Comparison of ENCODE assay signal across 11 mouse cellular contexts in the genomic region with DNA sequence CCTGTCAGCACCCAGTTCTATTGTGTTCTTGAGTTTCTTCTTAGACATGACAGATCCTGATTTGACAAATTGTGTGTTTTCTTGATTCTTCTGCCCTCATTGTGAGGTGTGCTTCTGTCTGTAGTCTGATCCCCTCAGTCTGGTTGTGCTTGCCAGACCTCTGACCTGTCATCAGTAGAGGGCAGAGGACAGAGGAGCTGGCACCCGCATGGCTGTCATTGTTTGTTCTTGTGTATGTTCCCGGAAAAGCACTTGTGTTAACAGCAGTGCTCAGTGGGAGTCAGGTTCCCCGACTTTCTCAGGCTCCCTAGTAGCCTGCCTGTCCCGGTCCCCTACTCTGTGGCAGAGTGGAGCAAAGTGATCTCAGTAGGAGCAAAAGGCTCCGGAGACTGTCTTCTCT. TPM values are rescaled to one million over a fixed set of nuclear protein-coding genes. Genes with fewer than 3 reads are reported as not detected.
DNase-seq lines count a peak whose midpoint lies in the region; ATAC-seq and TF ChIP-seq lines count a peak whose summit lies in the region.
"Had no signal": no experiment of that assay in that cellular context is flagged by ENCODE, and none has a peak within 500 bp of the region (broad histone marks: within the 10 kb centered on the region; RNA-seq: fewer than 3 reads in every experiment).

No protein-coding gene starts in this region.

- ATAC-seq in liver, embryonic 13.5 days (ENCODE audit: low read depth), result peak; percentile 47

- no peak overlapping the region for H3K9ac ChIP-seq in liver, embryonic 13.5 days

- 0 out of 2 replicates have a peak, but pooled peaks cover 4% of the 10 kb centered on the region for H3K36me3 ChIP-seq in liver, embryonic 13.5 days
- H3K36me3 ChIP-seq in small intestine, adult 2 months (ENCODE audit: control insufficient read depth, insufficient read depth, low read length), result peaks cover 6% of the 10 kb centered on the region

- TF ChIP-seq CTCF in small intestine, adult 2 months (IDR thresholded peaks at IDR 0.05; ENCODE audit: extremely low read depth, insufficient read length, insufficient replicate concordance, low read depth, low read length), result no peak

- peak overlapping the region; percentile 27; the same call in 1 of the 2 replicates for H3K27ac ChIP-seq in liver, embryonic 13.5 days
- peak overlapping the region; percentile 17 for H3K27ac ChIP-seq in small intestine, adult 2 months (ENCODE audit: insufficient read depth, low read depth, low read length)

- H3K4me3 ChIP-seq in liver, embryonic 13.5 days (replicated peaks), result no peak overlapping the region
- H3K4me3 ChIP-seq in small intestine, adult 2 months (ENCODE audit: low read depth, low read length), result no peak overlapping the region

- H3K4me2 ChIP-seq in liver, embryonic 13.5 days, result no peak overlapping the region

- H3K4me1 ChIP-seq in liver, embryonic 13.5 days (replicated peaks), result peaks cover 24% of the 10 kb centered on the region
- H3K4me1 ChIP-seq in small intestine, adult 2 months (ENCODE audit: control insufficient read depth, insufficient read depth, insufficient read length, low read length), result peaks cover 30% of the 10 kb centered on the region

- H3K27me3 ChIP-seq in liver, embryonic 13.5 days, result no peaks in the 10 kb centered on the region
- H3K27me3 ChIP-seq in small intestine, adult 2 months (ENCODE audit: control insufficient read depth, insufficient read depth, low read length), result no peaks in the 10 kb centered on the region

- peak; percentile 23 for DNase-seq in adrenal gland, adult 2 months
- no peak for DNase-seq in adrenal gland, adult 18-20 months (ENCODE audit: low spot score in 2 of 2)
- peak; percentile 57 to 72 for DNase-seq in lung, adult 18-20 months
- no peak for DNase-seq in lung, postnatal 10 days
- DNase-seq in liver, embryonic 13.5 days, result no peak
- DNase-seq in thymus, postnatal 4 days, result no peak
- DNase-seq in right cerebral cortex, postnatal 36 days (ENCODE audit: low spot score in 2 of 2), result no peak
- DNase-seq: cerebellum, adult 11-12 months; embryo, embryonic 11 days; spleen, adult 18-20 months had no signal

- H3K9me3 ChIP-seq in liver, embryonic 13.5 days (replicated peaks), result no peaks in the 10 kb centered on the region

- 67% methylated on average over 5 of the region's 5 CpGs for WGBS in liver, embryonic 13.5 days (ENCODE audit: insufficient replicate concordance)
- WGBS in small intestine, adult 2 months, result 17% methylated on average over 5 of the region's 5 CpGs

- no peak for TF ChIP-seq POLR2A in small intestine, adult 2 months (IDR thresholded peaks at IDR 0.05; ENCODE audit: low read depth, low read length)

RNA-seq across cellular contexts. Expression of a gene that starts 42.2 kb away (rescaled TPM):
- 10 to 100 TPM; 19.5 to 36.4 TPM for total RNA-seq in adrenal gland, adult 2 months (2021)
- polyA plus RNA-seq in adrenal gland, adult 2 months (2012; rRNA removed), result 6.8 and 8.8 TPM in 2 replicates
- total RNA-seq in adrenal gland, adult 18-20 months (2021), result 10 to 100 TPM; 16.6 to 28.7 TPM
- polyA plus RNA-seq in liver, embryonic 13.5 days (2015; fragmentation: Nextera tagmentation; extraction: Ambion mirVana), result 1.2 and 1.7 TPM in 2 replicates
- polyA plus RNA-seq in small intestine, adult 2 months (2012; rRNA removed), result 6.8 and 15.2 TPM in 2 replicates

Comparison
In these comparisons a context has a peak if more than half of its experiments do, and no peak if none do; other contexts are left out.
1. DNase-seq: peak in adrenal gland, adult 2 months (single experiment) and lung, adult 18-20 months (2 of 2); none in adrenal gland, adult 18-20 months (0 of 2), lung, postnatal 10 days (single experiment), liver, embryonic 13.5 days (single experiment), thymus, postnatal 4 days (single experiment) and right cerebral cortex, postnatal 36 days (0 of 2).